Mouse (Mus musculus): ENCODE results near the gene Best3. TPM values are rescaled to one million over a fixed set of nuclear protein-coding genes. Genes with fewer than 3 reads are reported as not detected.
A peak's percentile ranks its signal among the peaks of the same experiment; 100 is the strongest.

Best3 gene
- total RNA-seq, 2 experiments from 2014 or later, result not detected

DNA sequence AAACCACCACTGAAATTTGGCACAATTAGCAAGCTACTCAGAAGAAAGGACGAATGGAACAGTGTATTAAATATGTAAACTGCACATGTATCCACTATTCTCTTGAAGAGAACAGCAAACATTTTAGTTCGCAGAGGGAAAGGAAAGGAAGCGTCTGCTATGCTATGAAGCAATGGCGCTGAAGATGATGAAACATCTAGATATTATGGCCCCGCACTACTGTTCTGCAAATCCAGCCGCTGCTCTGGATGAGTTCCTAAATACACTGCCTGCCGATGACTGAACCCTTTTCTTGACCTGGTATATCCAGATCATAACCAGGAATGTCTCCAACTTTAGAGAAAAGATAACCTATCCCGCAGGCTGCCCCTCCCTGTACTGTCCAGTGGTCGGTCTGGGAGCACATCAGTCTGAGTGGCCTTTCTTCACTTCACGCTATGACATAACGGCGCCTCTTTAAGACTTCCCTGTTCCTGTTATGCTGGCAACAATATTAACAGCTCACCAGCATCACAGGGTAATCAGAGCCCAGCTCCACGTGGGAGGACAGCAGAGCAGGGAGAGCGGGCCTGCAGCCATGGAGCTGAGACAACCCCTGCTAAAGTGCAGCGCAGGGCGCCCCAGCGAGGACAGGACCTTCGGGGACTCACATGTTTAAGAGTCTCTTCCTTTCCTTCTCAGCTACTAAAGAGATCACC, 86.2 kb downstream of the Best3 start:
- no peak for ATAC-seq (replicated peaks; ENCODE audit: low FRiP score, low TSS enrichment, poor library complexity, severe bottlenecking)

DNA sequence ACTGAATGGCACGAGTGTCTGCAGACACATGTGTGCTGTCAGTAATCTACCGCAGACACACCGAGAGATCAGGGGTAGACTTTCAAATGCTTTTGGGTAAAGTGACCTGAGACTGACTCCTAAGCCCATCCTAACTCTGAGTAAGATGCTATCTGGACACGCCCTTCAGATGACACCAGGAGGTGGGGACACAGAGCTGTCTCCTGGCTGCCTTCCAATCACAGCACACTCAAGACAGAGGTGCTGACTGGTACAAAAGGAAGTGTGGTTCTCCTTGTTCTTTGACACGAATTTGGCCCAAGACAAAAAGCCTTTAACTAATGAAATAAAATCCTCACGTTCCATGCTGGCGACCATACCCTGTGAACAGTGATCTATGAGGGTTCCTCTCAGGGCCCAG, 87.1 kb downstream of the Best3 start:
- 0 out of 2 replicates have a peak, but pooled peaks have one; percentile 33 for ATAC-seq (replicated peaks; ENCODE audit: low FRiP score, low TSS enrichment, poor library complexity, severe bottlenecking)

Other genes starting within 250 kb of the Best3 start
- gene Myrfl, start 89.4 kb upstream of the Best3 start, total RNA-seq (2014; fragmentation: Nextera tagmentation), result not detected in 2 replicates
- gene Myrfl, start 89.4 kb upstream of the Best3 start, total RNA-seq (2017), result not detected in 2 replicates
- gene Rab3ip, start 35.5 kb upstream of the Best3 start, total RNA-seq (2014; fragmentation: Nextera tagmentation), result 7.4 and 13.5 TPM in 2 replicates
- 3.6 and 8.0 TPM in 2 replicates for gene Rab3ip, start 35.5 kb upstream of the Best3 start, total RNA-seq (2017)
- not detected in 2 replicates for gene Gm10271, start 13.7 kb upstream of the Best3 start, total RNA-seq (2014; fragmentation: Nextera tagmentation)
- not detected in 2 replicates for gene Gm10271, start 13.7 kb upstream of the Best3 start, total RNA-seq (2017)
- gene Lrrc10, start 59.0 kb downstream of the Best3 start, total RNA-seq (2014; fragmentation: Nextera tagmentation), result not detected in 2 replicates
- gene Lrrc10, start 59.0 kb downstream of the Best3 start, total RNA-seq (2017), result not detected in 2 replicates
- 545 and 559 TPM in 2 replicates for gene Cct2, start 77.5 kb downstream of the Best3 start, total RNA-seq (2014; fragmentation: Nextera tagmentation)
- 707 and 779 TPM in 2 replicates for gene Cct2, start 77.5 kb downstream of the Best3 start, total RNA-seq (2017)
- 20.7 and 22.7 TPM in 2 replicates for gene Frs2, start 162.2 kb downstream of the Best3 start, total RNA-seq (2014; fragmentation: Nextera tagmentation)
- 9.6 and 22.9 TPM in 2 replicates for gene Frs2, start 162.2 kb downstream of the Best3 start, total RNA-seq (2017)
- gene Yeats4, start 238.2 kb downstream of the Best3 start, total RNA-seq (2014; fragmentation: Nextera tagmentation), result 65.0 and 70.8 TPM in 2 replicates
- gene Yeats4, start 238.2 kb downstream of the Best3 start, total RNA-seq (2017), result 113 and 125 TPM in 2 replicates